Mouse (Mus musculus) forebrain, embryonic 13.5 days (tissue): ENCODE data around the gene Spata48. TPM values are rescaled to one million over a fixed set of nuclear protein-coding genes. Genes with fewer than 3 reads are reported as not detected.

Source experiments
- polyA plus RNA-seq: library from polyadenylated mRNA; unstranded; fragments of >200 nt; fragmentation: Nextera tagmentation; extraction: Ambion mirVana; gene quantifications from 2 replicates; pipeline ENCODE4 v1.2.1, GENCODE M21; 2015

The Spata48 gene
- polyA plus RNA-seq, 1 experiment from 2014 or later = 1.4 TPM

Other genes starting within 250 kb of the Spata48 start
- 0.35 and 0.57 TPM in 2 replicates for gene Zpbp, start 314 bp downstream of the Spata48 start, polyA plus RNA-seq
- not detected in 2 replicates for gene 4930512M02Rik, start 165.7 kb downstream of the Spata48 start, polyA plus RNA-seq
- 0.63 TPM in 2 replicates for gene Ikzf1, start 222.9 kb downstream of the Spata48 start, polyA plus RNA-seq